Mouse (Mus musculus) activated CD4-positive, CD25-positive, alpha-beta regulatory T cell, adult 9 weeks (primary cell): Measurements from ENCODE around the gene Dkkl1. TPM values are rescaled to one million over a fixed set of nuclear protein-coding genes. Genes with fewer than 3 reads are reported as not detected.

Experiments used
- polyA plus RNA-seq: library from polyadenylated mRNA; unstranded; fragments of 100-300 nt; shearing (Covaris generic); gene quantifications from one replicate; pipeline ENCODE4 v1.2.1, GENCODE M21; 2017

The Dkkl1 gene
- polyA plus RNA-seq = 16.3 TPM

DNA sequence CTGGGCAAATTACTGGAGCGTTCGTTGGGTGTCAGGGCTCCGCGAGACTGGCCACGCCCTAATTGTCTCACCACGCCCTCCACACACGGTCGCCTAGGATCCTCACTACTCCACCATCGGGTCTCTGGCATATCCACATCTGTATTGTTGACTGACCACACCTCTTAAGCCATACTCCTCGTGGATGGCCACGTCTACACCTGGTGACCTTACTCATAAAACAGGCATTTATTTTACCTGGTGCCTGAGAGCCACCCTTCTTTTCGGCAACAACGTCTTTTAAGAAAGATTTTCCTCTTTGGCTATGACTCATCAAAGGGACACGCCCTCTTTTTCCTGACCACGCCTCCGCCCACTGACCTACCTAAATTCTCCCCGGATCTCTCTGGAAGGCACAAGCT, at the start of gene Dkkl1:
Gene Dkkl1, minus strand, starts transcription at position 297 of the 401 bp plus-strand sequence.

GRCm38 (mm10) chr7:45240633-45241388, 28.9 kb upstream of the Dkkl1 start, which contains the start of gene Slc6a16:
Slc6a16 (plus strand) TSS chr7:45241085.

DNA sequence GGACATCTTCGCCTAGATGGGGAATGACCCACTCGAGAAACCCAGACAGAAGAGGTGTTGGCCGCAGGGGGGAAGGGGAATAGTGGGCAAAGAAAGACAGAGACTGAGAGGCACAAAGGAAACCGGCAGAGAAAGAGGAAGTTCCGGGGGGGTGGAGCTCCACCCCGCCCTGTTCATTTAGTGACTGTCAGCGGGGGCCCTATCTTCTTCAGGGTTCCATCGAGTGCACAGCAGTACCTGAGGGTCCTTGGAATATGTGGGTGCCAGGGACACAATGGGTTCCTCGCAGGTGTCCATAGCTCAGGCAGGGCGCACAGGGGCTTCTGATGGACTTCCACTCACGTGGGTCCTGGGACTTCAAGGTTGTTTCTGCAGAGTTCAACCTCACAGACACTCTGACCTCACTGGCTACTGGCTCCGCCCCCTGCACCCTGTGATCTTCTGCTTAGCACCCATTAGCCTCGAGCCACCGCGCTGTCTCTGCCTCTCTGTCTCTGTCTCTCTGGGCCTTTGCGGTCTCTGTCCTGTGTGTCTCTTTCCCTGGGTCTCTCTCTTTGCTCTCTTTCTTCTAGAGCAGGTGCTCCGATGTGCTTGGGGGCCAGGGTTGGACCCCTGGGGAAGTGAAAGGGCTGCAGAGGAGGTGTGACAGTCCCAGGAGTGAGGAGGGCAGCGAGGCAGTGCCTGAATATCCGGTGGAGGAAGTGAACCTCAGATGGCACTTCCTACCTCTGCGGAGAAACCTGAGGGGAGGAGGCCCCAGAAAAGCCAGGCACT, 27.0 kb upstream of the Dkkl1 start, which contains the start of gene Cd37:
Gene Cd37, minus strand, starts transcription at position 393 of the 774 bp plus-strand sequence.

GRCm38 (mm10) chr7:45215673-45216441, 3.9 kb upstream of the Dkkl1 start, which contains the start of gene Tead2:
Tead2 (plus strand) TSS chr7:45215753.

GRCm38 (mm10) chr7:45204380-45205143, 7.4 kb downstream of the Dkkl1 start, which contains the start of gene Ccdc155:
Ccdc155 (minus strand) TSS chr7:45204892.

DNA sequence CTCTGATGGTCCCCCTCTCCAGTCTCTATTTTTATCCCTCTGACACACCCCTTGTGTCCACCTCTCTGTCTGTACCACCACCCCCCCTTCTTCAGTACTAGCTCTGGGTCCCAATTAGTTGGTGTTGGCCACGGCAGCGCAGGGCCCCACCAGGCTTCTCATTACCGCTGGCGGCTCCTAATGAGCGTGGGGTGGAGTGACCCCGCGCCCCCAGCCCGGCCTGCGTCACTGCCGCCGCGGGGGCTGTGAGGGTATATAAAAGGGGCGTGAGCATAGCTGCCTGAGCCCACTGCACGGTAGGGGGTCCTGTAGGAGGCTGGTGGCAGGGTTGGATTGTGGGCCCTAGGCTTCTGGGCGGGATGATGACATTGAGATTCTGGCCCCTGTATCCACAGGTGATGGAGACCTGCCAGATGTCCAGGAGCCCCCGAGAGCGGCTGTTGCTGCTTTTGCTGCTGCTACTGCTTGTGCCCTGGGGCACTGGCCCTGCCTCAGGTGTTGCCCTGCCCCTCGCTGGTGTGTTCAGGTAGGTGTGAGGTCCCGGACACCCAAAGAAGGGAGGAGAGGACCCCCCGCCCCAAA, 31.0 kb downstream of the Dkkl1 start, which contains the start of gene Pth2:
Gene Pth2, plus strand, starts transcription at position 100 of the 582 bp plus-strand sequence.

DNA sequence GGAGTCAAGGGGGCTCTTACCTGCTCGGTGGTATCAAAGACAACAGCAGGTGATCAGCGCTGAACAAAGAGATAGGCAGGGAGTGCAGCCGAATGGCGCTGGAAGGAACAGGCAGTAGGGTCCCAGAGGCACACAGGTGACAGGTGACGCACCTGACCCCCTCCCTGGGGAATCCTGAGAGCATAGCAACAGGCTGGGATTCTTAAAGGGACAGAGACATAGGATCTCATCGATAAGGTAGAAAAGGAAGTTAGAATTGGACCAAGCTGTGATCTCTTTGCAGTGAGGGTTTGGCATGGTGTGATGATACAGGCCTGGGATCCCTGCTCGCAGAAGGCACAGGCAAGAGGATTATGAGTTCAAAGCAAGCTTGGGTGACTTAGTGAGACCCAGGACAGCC, 32.5 kb downstream of the Dkkl1 start, which contains the start of gene Gfy:
Gene Gfy, minus strand, starts transcription at position 101 of the 400 bp plus-strand sequence.

DNA sequence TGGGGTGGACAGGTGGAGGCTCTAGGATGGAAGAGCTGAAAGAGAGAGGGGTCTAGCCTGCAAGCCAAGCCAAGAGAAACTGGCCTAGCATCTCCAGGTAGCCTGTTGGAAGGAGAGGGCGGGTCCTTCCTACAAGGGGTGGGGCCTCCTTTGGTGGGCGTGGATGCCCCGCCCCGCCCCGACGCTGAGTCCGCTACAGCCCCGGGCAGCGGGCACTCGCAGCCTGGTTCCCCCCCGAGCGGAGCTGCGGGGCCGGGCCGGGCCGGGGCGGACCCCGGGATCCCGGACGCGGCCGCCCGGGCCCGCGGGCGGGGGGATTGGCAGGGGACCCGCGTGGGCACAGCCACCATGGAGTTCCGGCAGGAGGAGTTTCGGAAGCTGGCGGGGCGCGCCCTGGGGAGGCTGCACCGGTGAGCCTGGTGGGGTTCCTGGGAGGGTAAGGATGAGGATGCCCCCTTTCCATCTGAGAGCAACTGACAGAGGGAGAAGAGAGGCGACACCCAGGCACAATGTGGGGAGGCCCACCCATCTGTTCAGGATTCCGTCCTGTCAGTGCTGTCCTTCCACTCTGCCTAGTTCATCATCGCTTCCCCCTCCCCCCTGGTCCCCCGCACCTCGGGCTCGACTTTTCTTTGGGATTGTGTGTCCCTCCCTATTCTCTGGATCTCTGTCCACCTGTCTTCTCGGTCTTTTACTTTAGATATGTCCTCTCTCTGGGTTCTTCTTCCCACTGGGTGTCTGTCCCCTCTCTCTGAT, 48.0 kb downstream of the Dkkl1 start, which contains the start of gene Slc17a7:
Gene Slc17a7, plus strand, starts transcription at position 215 of the 756 bp plus-strand sequence.

Other genes with a start within 250 kb of the Dkkl1 start
- 0.42 TPM for gene Cpt1c, start 237.3 kb downstream of the Dkkl1 start, polyA plus RNA-seq
- gene Prmt1, start 225.6 kb downstream of the Dkkl1 start, polyA plus RNA-seq = 182 TPM
- 257 TPM for gene Irf3, start 214.5 kb downstream of the Dkkl1 start, polyA plus RNA-seq
- gene Bcl2l12, start 213.4 kb downstream of the Dkkl1 start, polyA plus RNA-seq = 32.8 TPM
- 30.0 TPM for gene Scaf1, start 195.8 kb downstream of the Dkkl1 start, polyA plus RNA-seq
- 8.7 TPM for gene Rras, start 194.2 kb downstream of the Dkkl1 start, polyA plus RNA-seq
- 4.7 TPM for gene Prr12, start 159.3 kb downstream of the Dkkl1 start, polyA plus RNA-seq
- 126 TPM for gene Nosip, start 149.7 kb downstream of the Dkkl1 start, polyA plus RNA-seq
- gene Prrg2, start 149.5 kb downstream of the Dkkl1 start, polyA plus RNA-seq = 3.9 TPM
- 124 TPM for gene Rcn3, start 119.9 kb downstream of the Dkkl1 start, polyA plus RNA-seq
- gene Fcgrt, start 108.3 kb downstream of the Dkkl1 start, polyA plus RNA-seq = 6.3 TPM
- gene Rps11, start 87.7 kb downstream of the Dkkl1 start, polyA plus RNA-seq = 3,104 TPM
- 2,649 TPM for gene Rpl13a, start 83.4 kb downstream of the Dkkl1 start, polyA plus RNA-seq
- gene Gm45713, start 75.9 kb downstream of the Dkkl1 start, polyA plus RNA-seq = not detected
- 220 TPM for gene Flt3l, start 75.7 kb downstream of the Dkkl1 start, polyA plus RNA-seq
- gene Pih1d1, start 57.8 kb downstream of the Dkkl1 start, polyA plus RNA-seq = 55.1 TPM
- 64.8 TPM for gene Aldh16a1, start 57.6 kb downstream of the Dkkl1 start, polyA plus RNA-seq
- not detected for gene Slc17a7, start 48.2 kb downstream of the Dkkl1 start, polyA plus RNA-seq
- not detected for gene Gfy, start 32.6 kb downstream of the Dkkl1 start, polyA plus RNA-seq
- not detected for gene Pth2, start 31.2 kb downstream of the Dkkl1 start, polyA plus RNA-seq
- 0.12 TPM for gene Ccdc155, start 7.3 kb downstream of the Dkkl1 start, polyA plus RNA-seq
- gene Tead2, start 3.6 kb upstream of the Dkkl1 start, polyA plus RNA-seq = 3.0 TPM
- gene Cd37, start 27.0 kb upstream of the Dkkl1 start, polyA plus RNA-seq = 641 TPM
- gene Slc6a16, start 28.9 kb upstream of the Dkkl1 start, polyA plus RNA-seq = not detected
- not detected for gene Slc6a21, start 65.4 kb upstream of the Dkkl1 start, polyA plus RNA-seq
- 11.7 TPM for gene Trpm4, start 121.6 kb upstream of the Dkkl1 start, polyA plus RNA-seq
- not detected for gene Hrc, start 123.1 kb upstream of the Dkkl1 start, polyA plus RNA-seq
- gene Ppfia3, start 154.9 kb upstream of the Dkkl1 start, polyA plus RNA-seq = 0.12 TPM
- gene Lin7b, start 158.4 kb upstream of the Dkkl1 start, polyA plus RNA-seq = 0.89 TPM
- gene Snrnp70, start 183.6 kb upstream of the Dkkl1 start, polyA plus RNA-seq = 263 TPM
- not detected for gene Kcna7, start 193.5 kb upstream of the Dkkl1 start, polyA plus RNA-seq
- gene Ntf5, start 201.5 kb upstream of the Dkkl1 start, polyA plus RNA-seq = 0.92 TPM
- gene Lhb, start 208.7 kb upstream of the Dkkl1 start, polyA plus RNA-seq = not detected
- 19.6 TPM for gene Gys1, start 222.7 kb upstream of the Dkkl1 start, polyA plus RNA-seq
- 67.2 TPM for gene Ruvbl2, start 225.9 kb upstream of the Dkkl1 start, polyA plus RNA-seq
- gene Ftl1, start 247.7 kb upstream of the Dkkl1 start, polyA plus RNA-seq = 2,196 TPM